Mouse (Mus musculus) liver, embryonic 14.5 days (tissue): ENCODE measurements around the gene Erg. TPM values are rescaled to one million over a fixed set of nuclear protein-coding genes. Genes with fewer than 3 reads are reported as not detected.

ENCODE experiments used
- ATAC-seq: fragments of 200-750 bp; cut with Nextera tagmentation; 2 replicates; pipeline ENCODE4 v1.8.0; 2017; ENCODE audit warnings: moderate number of reproducible peaks, mild to moderate bottlenecking, moderate library complexity; ENCODE audit not compliant: insufficient read depth
- DNase-seq, 3 experiments: peaks; one replicate each; pipeline ENCODE4 v3.0.0-alpha.2; 2012 to 2013; ENCODE audit warnings: low read depth in 3 of 3, low spot score in 3 of 3
- H3K27ac ChIP-seq: fragments of 300-500 bp; sonication (generic); 2 replicates; pipeline ENCODE4 v1.5.1; 2014; ENCODE audit warnings: moderate library complexity, mild to moderate bottlenecking, control low read depth, inconsistent platforms
- H3K27me3 ChIP-seq: fragments of 300-500 bp; sonication (generic); 2 replicates; pipeline ENCODE4 v1.6.1; 2014; ENCODE audit warnings: mild to moderate bottlenecking, low read length, moderate library complexity; ENCODE audit not compliant: control insufficient read depth, insufficient read depth
- H3K36me3 ChIP-seq: fragments of 300-500 bp; sonication (generic); replicated peaks from 2 replicates; pipeline ENCODE4 v1.6.1; 2014; ENCODE audit warnings: low read depth; ENCODE audit not compliant: control insufficient read depth, insufficient read depth
- H3K4me1 ChIP-seq, 2 experiments: fragments of 200-500 bp in 1 of 2; fragments of 300-500 bp in 1 of 2; sonication (generic) in 1 of 2; replicated peaks; 2 replicates each; pipeline ENCODE4 v1.6.1; 2012 to 2014; ENCODE audit warnings: antibody characterized with exemption in 1 of 2, inconsistent platforms in 1 of 2, low read length in 1 of 2; ENCODE audit not compliant: control insufficient read depth in 2 of 2, insufficient read depth in 2 of 2
- H3K4me2 ChIP-seq: fragments of 300-500 bp; sonication (generic); 2 replicates; pipeline ENCODE4 v1.6.1; 2014; ENCODE audit warnings: low read depth, mild to moderate bottlenecking, control low read depth, moderate library complexity
- H3K4me3 ChIP-seq, 2 experiments: fragments of 200-500 bp in 1 of 2; fragments of 300-500 bp in 1 of 2; sonication (generic) in 1 of 2; 2 replicates each; pipeline ENCODE4 v1.5.1; 2012 to 2014; ENCODE audit warnings: low read depth in 2 of 2, low read length in 2 of 2, mild to moderate bottlenecking in 2 of 2, control low read depth in 1 of 2, inconsistent platforms in 1 of 2, moderate library complexity in 1 of 2; ENCODE audit not compliant: insufficient read depth in 1 of 2
- H3K9ac ChIP-seq: fragments of 300-500 bp; sonication (generic); replicated peaks from 2 replicates; pipeline ENCODE4 v1.6.1; 2014; ENCODE audit warnings: mild to moderate bottlenecking, control low read depth, moderate library complexity
- H3K9me3 ChIP-seq: fragments of 300-500 bp; sonication (generic); 2 replicates; pipeline ENCODE4 v1.6.1; 2016; ENCODE audit warnings: low read length, mixed read lengths; ENCODE audit not compliant: control insufficient read depth
- CTCF ChIP-seq: IDR thresholded peaks from 2 replicates; pipeline ENCODE4 v1.5.1; 2016; ENCODE audit warnings: antibody characterized with exemption, low read depth, control low read depth
- EP300 ChIP-seq: IDR thresholded peaks from 2 replicates; pipeline ENCODE4 v1.6.1; 2016; ENCODE audit warnings: antibody characterized with exemption, low read depth
- WGBS: fragments of 180-500 bp; shearing (Covaris S2); extraction: QIAGEN DNeasy Blood & Tissue Kit; methylation state at CpG from one replicate; pipeline ENCODE4 v1.1.7; 2014; ENCODE audit not compliant: insufficient replicate concordance; 5-methylcytosine and 5-hydroxymethylcytosine counted together
- polyA plus RNA-seq, 2 experiments: library from polyadenylated mRNA; depleted of rRNA in 1 of 2; stranded (reverse) in 1 of 2; unstranded in 1 of 2; fragments of >200 nt; fragmentation: Nextera tagmentation in 1 of 2; extraction: Ambion mirVana in 1 of 2; gene quantifications; 2 replicates each; pipeline versions ENCODE4 v1.2.1 to v1.2.3; 2012 to 2014

The Erg gene
- polyA plus RNA-seq, 2 experiments = 0.61 to 2.8 TPM

- ATAC-seq = no peak
- Histone ChIP-seq H3K36me3 (no peaks in the 10 kb centered on the region), H3K9me3 (no peaks in the 10 kb centered on the region), H3K27ac (no peak overlapping the region), H3K4me3 (no peak overlapping the region), H3K4me1 (peaks cover 0 to 8% of the 10 kb centered on the region in 2 experiments; a peak in 2 of 4 replicates), H3K27me3 (no peaks in the 10 kb centered on the region), H3K4me2 (no peak overlapping the region), H3K9ac (no peak overlapping the region)
- 78% methylated on average over 2 of the region's 2 CpGs for WGBS
- no peak for DNase-seq
- TF ChIP-seq EP300 = no peak
- TF ChIP-seq CTCF = no peak
Observed at GRCm38 (mm10) chr16:95387008-95387407, 199.4 kb downstream of the Erg start.

GRCm38 (mm10) chr16:95385299-95385973, 201.0 kb downstream of the Erg start:
- no peak for TF ChIP-seq CTCF
- TF ChIP-seq EP300 = no peak
- Histone ChIP-seq H3K4me1 (peaks cover 0 to 11% of the 10 kb centered on the region in 2 experiments; a peak in 2 of 4 replicates), H3K36me3 (no peaks in the 10 kb centered on the region), H3K4me2 (no peak overlapping the region), H3K27ac (no peak overlapping the region), H3K27me3 (no peaks in the 10 kb centered on the region), H3K9ac (no peak overlapping the region), H3K9me3 (no peaks in the 10 kb centered on the region), H3K4me3 (no peak overlapping the region)
- WGBS = 38% methylated on average over 7 of the region's 7 CpGs
- ATAC-seq (no peak), DNase-seq (no peak)

- Histone ChIP-seq H3K4me2 (no peak overlapping the region), H3K4me1 (peaks cover 0 to 11% of the 10 kb centered on the region in 2 experiments; a peak in 2 of 4 replicates), H3K4me3 (no peak overlapping the region), H3K9me3 (no peaks in the 10 kb centered on the region), H3K27me3 (no peaks in the 10 kb centered on the region), H3K9ac (no peak overlapping the region), H3K27ac (no peak overlapping the region), H3K36me3 (no peaks in the 10 kb centered on the region)
- DNase-seq (no peak), ATAC-seq (no peak)
- TF ChIP-seq CTCF (no peak), EP300 (no peak)
- 68% methylated on average over 9 of the region's 9 CpGs for WGBS
Observed at GRCm38 (mm10) chr16:95384590-95385148, 201.7 kb downstream of the Erg start.

GRCm38 (mm10) chr16:95382251-95382650, 204.1 kb downstream of the Erg start:
- Histone ChIP-seq H3K27ac (no peak overlapping the region), H3K4me3 (no peak overlapping the region), H3K4me2 (no peak overlapping the region), H3K27me3 (no peaks in the 10 kb centered on the region), H3K4me1 (peaks cover 0 to 11% of the 10 kb centered on the region in 2 experiments; a peak in 2 of 4 replicates), H3K36me3 (no peaks in the 10 kb centered on the region), H3K9me3 (no peaks in the 10 kb centered on the region), H3K9ac (no peak overlapping the region)
- WGBS = 18% methylated on average over 5 of the region's 5 CpGs
- DNase-seq (no peak), ATAC-seq (no peak)
- no peak for TF ChIP-seq CTCF
- TF ChIP-seq EP300 = no peak

GRCm38 (mm10) chr16:95376834-95377233, 209.6 kb downstream of the Erg start:
- WGBS = 75% methylated on average over 7 of the region's 7 CpGs
- TF ChIP-seq EP300 (no peak), CTCF (no peak)

More at GRCm38 (mm10) chr16:95376834-95377233, 209.6 kb downstream of the Erg start:
- Histone ChIP-seq H3K9ac (no peak overlapping the region), H3K27me3 (no peaks in the 10 kb centered on the region), H3K4me2 (no peak overlapping the region), H3K36me3 (no peaks in the 10 kb centered on the region), H3K9me3 (no peaks in the 10 kb centered on the region), H3K4me3 (no peak overlapping the region), H3K4me1 (peaks cover 0 to under 1% of the 10 kb centered on the region in 2 experiments; a peak in 2 of 4 replicates), H3K27ac (no peak overlapping the region)
- ATAC-seq = no peak
- DNase-seq = no peak
